Mouse (Mus musculus) liver, postnatal 0 days (tissue): ENCODE measurements around the gene Axl. TPM values are rescaled to one million over a fixed set of nuclear protein-coding genes. Genes with fewer than 3 reads are reported as not detected.
"Not testable (repeated sequence)": the region's sequence is repeated elsewhere in the genome, so short reads cannot be mapped to it uniquely, and the experiment has no call there.

Experiments
- ATAC-seq: fragments of 200-750 bp; cut with Nextera tagmentation; 2 replicates; pipeline ENCODE4 v1.8.0; 2017; ENCODE audit warnings: mild to moderate bottlenecking, moderate library complexity
- DNase-seq: peaks from one replicate; pipeline ENCODE4 v3.0.0-alpha.2; 2016
- H3K27ac ChIP-seq: fragments of 300-500 bp; sonication (generic); 2 replicates; pipeline ENCODE4 v1.5.1; 2014; ENCODE audit warnings: antibody characterized with exemption, moderate library complexity, mild to moderate bottlenecking, low read depth
- H3K27me3 ChIP-seq: fragments of 300-500 bp; sonication (generic); 2 replicates; pipeline ENCODE4 v1.6.1; 2014; ENCODE audit warnings: low read length, control low read depth, mixed read lengths; ENCODE audit not compliant: insufficient read depth
- H3K36me3 ChIP-seq: fragments of 300-500 bp; sonication (generic); replicated peaks from 2 replicates; pipeline ENCODE4 v1.6.1; 2014; ENCODE audit warnings: mild to moderate bottlenecking, control low read depth, low read length, moderate library complexity, mixed read lengths; ENCODE audit not compliant: insufficient read depth
- H3K4me1 ChIP-seq: fragments of 300-500 bp; sonication (generic); 2 replicates; pipeline ENCODE4 v1.6.1; 2014; ENCODE audit warnings: antibody characterized with exemption, mild to moderate bottlenecking, control low read depth; ENCODE audit not compliant: insufficient read depth
- H3K4me2 ChIP-seq: fragments of 300-500 bp; sonication (generic); 2 replicates; pipeline ENCODE4 v1.6.1; 2014; ENCODE audit warnings: low read depth, mild to moderate bottlenecking, low read length, moderate library complexity, mixed read lengths
- H3K4me3 ChIP-seq: fragments of 300-500 bp; sonication (generic); 2 replicates; pipeline ENCODE4 v1.5.1; 2014; ENCODE audit warnings: low read depth, low read length
- H3K9ac ChIP-seq: fragments of 300-500 bp; sonication (generic); replicated peaks from 2 replicates; pipeline ENCODE4 v1.6.1; 2014; ENCODE audit warnings: mild to moderate bottlenecking, moderate library complexity
- H3K9me3 ChIP-seq: fragments of 300-500 bp; sonication (generic); 2 replicates; pipeline ENCODE4 v1.6.1; 2016; ENCODE audit warnings: mild to moderate bottlenecking, control low read depth, low read length, mixed read lengths
- CTCF ChIP-seq: sonication (generic); IDR thresholded peaks from 2 replicates; pipeline ENCODE4 v1.5.1; 2016; ENCODE audit warnings: antibody characterized with exemption, low read depth
- EP300 ChIP-seq: IDR thresholded peaks from 2 replicates; pipeline ENCODE4 v1.6.1; 2016; ENCODE audit warnings: antibody characterized with exemption, low read depth, mild to moderate bottlenecking
- WGBS: fragments of 180-500 bp; shearing (Covaris S2); extraction: QIAGEN DNeasy Blood & Tissue Kit; methylation state at CpG from one replicate; pipeline ENCODE4 v1.1.7; 2014; ENCODE audit not compliant: insufficient replicate concordance; 5-methylcytosine and 5-hydroxymethylcytosine counted together
- polyA plus RNA-seq: library from polyadenylated mRNA; unstranded; fragments of >200 nt; fragmentation: Nextera tagmentation; extraction: Ambion mirVana; gene quantifications from 2 replicates; pipeline ENCODE4 v1.2.1, GENCODE M21; 2015

Gene Axl
- polyA plus RNA-seq, 1 experiment from 2014 or later = 26.6 TPM

DNA sequence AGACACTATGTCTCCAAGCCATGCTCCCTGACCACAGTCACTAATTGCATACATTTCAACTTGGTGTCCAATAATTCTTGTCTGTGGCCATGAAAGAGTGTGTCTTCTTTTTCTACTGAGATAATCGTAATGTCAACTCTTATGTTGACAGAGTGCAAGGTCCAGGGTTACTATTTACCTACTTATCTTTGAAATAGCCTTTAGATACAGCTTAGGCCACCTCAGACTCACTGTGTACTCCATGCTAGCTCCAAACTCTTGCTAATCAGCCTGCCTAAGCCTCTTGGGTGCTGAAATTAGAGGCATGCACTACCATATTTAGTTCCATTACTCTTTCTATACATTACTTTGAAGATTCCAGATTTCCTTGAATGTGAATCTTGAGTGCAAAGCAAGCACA is 10.9 kb upstream of the Axl start:
- no peak overlapping the region for H3K9ac ChIP-seq
- peaks cover 3% of the 10 kb centered on the region; the same call in 1 of the 2 replicates for H3K4me1 ChIP-seq
- no peak for TF ChIP-seq EP300
- no peak for TF ChIP-seq CTCF
- H3K4me2 ChIP-seq = no peak overlapping the region
- no peaks in the 10 kb centered on the region for H3K36me3 ChIP-seq
- no peak; the same call in 1 of the 2 replicates for ATAC-seq
- H3K9me3 ChIP-seq = peaks cover 2% of the 10 kb centered on the region; the same call in 1 of the 2 replicates
- WGBS = 76% methylated on average over 1 of the region's 1 CpGs
- DNase-seq = no peak
- no peak overlapping the region for H3K4me3 ChIP-seq
- no peaks in the 10 kb centered on the region for H3K27me3 ChIP-seq
- no peak overlapping the region for H3K27ac ChIP-seq

GRCm38 (mm10) chr7:25798540-25798939 is 10.0 kb upstream of the Axl start:
- no peak for DNase-seq

GRCm38 (mm10) chr7:25794775-25795174 is 6.3 kb upstream of the Axl start:
- Histone ChIP-seq H3K4me3 (no peak overlapping the region), H3K4me1 (no peaks in the 10 kb centered on the region), H3K4me2 (no peak overlapping the region), H3K9ac (no peak overlapping the region), H3K9me3 (peaks cover 2% of the 10 kb centered on the region; the same call in 1 of the 2 replicates), H3K27me3 (no peaks in the 10 kb centered on the region), H3K36me3 (no peaks in the 10 kb centered on the region), H3K27ac (no peak overlapping the region)
- ATAC-seq = no peak
- DNase-seq = no peak
- WGBS = 62% methylated on average over 8 of the region's 8 CpGs
- no peak for TF ChIP-seq EP300
- no peak for TF ChIP-seq CTCF

More at GRCm38 (mm10) chr7:25798540-25798939, 10.0 kb upstream of the Axl start:
- H3K27me3 ChIP-seq = no peaks in the 10 kb centered on the region
- WGBS = 76% methylated on average over 2 of the region's 2 CpGs
- H3K4me1 ChIP-seq = peaks cover 3% of the 10 kb centered on the region; the same call in 1 of the 2 replicates
- H3K4me2 ChIP-seq = no peak overlapping the region
- H3K4me3 ChIP-seq = no peak overlapping the region
- no peaks in the 10 kb centered on the region for H3K36me3 ChIP-seq
- no peak overlapping the region for H3K27ac ChIP-seq
- H3K9me3 ChIP-seq = peaks cover 2% of the 10 kb centered on the region; the same call in 1 of the 2 replicates
- TF ChIP-seq CTCF = peak; percentile 48
- no peak for TF ChIP-seq EP300
- no peak overlapping the region for H3K9ac ChIP-seq
- no peak for ATAC-seq

- ATAC-seq = no peak
- H3K4me3 ChIP-seq = no peak overlapping the region
- WGBS = 59% methylated on average over 3 of the region's 3 CpGs
- H3K4me1 ChIP-seq = 0 out of 2 replicates have a peak, but pooled peaks cover under 1% of the 10 kb centered on the region
- TF ChIP-seq EP300 = no peak
- TF ChIP-seq CTCF = peak; percentile 31; the same call in 1 of the 2 replicates
- no peaks in the 10 kb centered on the region for H3K36me3 ChIP-seq
- H3K9me3 ChIP-seq = peaks cover 2% of the 10 kb centered on the region; the same call in 1 of the 2 replicates
- no peak overlapping the region for H3K4me2 ChIP-seq
- peaks cover 2% of the 10 kb centered on the region; the same call in 1 of the 2 replicates for H3K27me3 ChIP-seq
- no peak overlapping the region for H3K9ac ChIP-seq
- DNase-seq = no peak
- no peak overlapping the region for H3K27ac ChIP-seq
Observed at GRCm38 (mm10) chr7:25793679-25794078, 5.2 kb upstream of the Axl start.

DNA sequence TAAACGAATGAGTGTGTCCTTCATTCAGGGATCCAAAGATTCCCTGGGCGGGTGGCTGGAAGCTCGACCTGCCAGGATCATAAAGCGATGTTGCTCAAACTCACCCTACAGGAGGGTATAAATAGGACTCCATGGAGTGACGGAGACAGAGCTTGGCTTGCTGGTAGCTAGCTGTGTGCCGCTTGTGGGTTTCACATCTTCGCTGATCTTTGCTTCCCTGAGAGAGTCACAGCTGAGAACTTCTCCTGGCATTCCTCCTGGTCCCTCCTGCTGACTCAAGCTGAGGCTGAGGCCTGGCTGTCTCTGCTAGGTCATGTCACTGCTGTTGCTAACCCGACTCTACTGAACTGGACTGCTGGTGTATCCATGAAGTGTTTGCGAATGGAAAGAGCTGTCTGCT is 4.5 kb upstream of the Axl start:
- not testable (repeated sequence) for DNase-seq, H3K27me3 ChIP-seq, ATAC-seq, H3K9me3 ChIP-seq, H3K4me2 ChIP-seq, H3K36me3 ChIP-seq, H3K27ac ChIP-seq, H3K9ac ChIP-seq, H3K4me3 ChIP-seq, H3K4me1 ChIP-seq
- 77% methylated on average over 9 of the region's 9 CpGs for WGBS

- no peaks in the 10 kb centered on the region for H3K36me3 ChIP-seq
- TF ChIP-seq CTCF (no peak), EP300 (0 out of 2 replicates have a peak, but pooled peaks have one; percentile 23)
- no peaks in the 10 kb centered on the region for H3K9me3 ChIP-seq
- H3K4me1 ChIP-seq = peaks cover 8% of the 10 kb centered on the region; the same call in 1 of the 2 replicates
- peak; percentile 40 for DNase-seq
- H3K27me3 ChIP-seq = peaks cover 11% of the 10 kb centered on the region
- no peak overlapping the region for H3K4me2 ChIP-seq
- no peak overlapping the region for H3K9ac ChIP-seq
- H3K4me3 ChIP-seq = no peak overlapping the region
- no peak overlapping the region for H3K27ac ChIP-seq
- WGBS = 38% methylated on average over 8 of the region's 8 CpGs
- ATAC-seq = peak; percentile 62
Observed at GRCm38 (mm10) chr7:25790615-25791014, 2.1 kb upstream of the Axl start.

DNA sequence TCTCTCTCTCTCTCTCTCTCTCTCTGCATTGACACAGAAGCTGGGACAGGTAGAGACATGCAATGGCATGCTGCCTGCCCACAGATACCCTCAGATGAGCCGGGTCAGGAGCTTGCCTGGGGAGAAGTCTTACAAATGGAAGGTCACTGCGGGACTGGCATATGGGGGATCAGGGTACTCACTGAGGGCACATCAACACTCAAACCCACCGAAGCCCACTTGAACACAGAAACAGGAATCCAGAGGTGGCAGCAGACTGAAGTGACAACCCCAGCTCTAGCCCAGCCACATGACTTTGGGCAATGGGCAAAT is 580 bp upstream of the Axl start:
- 44% methylated on average over 3 of the region's 3 CpGs for WGBS
- no peak overlapping the region for H3K9ac ChIP-seq
- DNase-seq (no peak), ATAC-seq (no peak)
- peaks cover 11% of the 10 kb centered on the region for H3K27me3 ChIP-seq
- H3K4me2 ChIP-seq = peak overlapping the region; percentile 54; the same call in 1 of the 2 replicates
- no peak overlapping the region for H3K4me3 ChIP-seq
- H3K4me1 ChIP-seq = peaks cover 8% of the 10 kb centered on the region; the same call in 1 of the 2 replicates
- no peaks in the 10 kb centered on the region for H3K36me3 ChIP-seq
- TF ChIP-seq CTCF = no peak
- no peak for TF ChIP-seq EP300
- H3K27ac ChIP-seq = no peak overlapping the region
- H3K9me3 ChIP-seq = no peaks in the 10 kb centered on the region
